Mouse (Mus musculus): Measurements from ENCODE around the gene Polk. TPM values are rescaled to one million over a fixed set of nuclear protein-coding genes. Genes with fewer than 3 reads are reported as not detected.

Polk gene
- polyA plus RNA-seq (2014; fragmentation: Nextera tagmentation; extraction: Ambion mirVana) = 11.0 and 12.1 TPM in 2 replicates

GRCm38 (mm10) chr13:96542081-96542889 is at the start of gene Polk, which contains the start of gene Col4a3bp:
TSS of gene Polk (minus strand) at chr13:96542579.
TSS of gene Col4a3bp (plus strand) at chr13:96542618.
- DNase-seq (ENCODE audit: low spot score) (peak; percentile 95), ATAC-seq (replicated peaks; ENCODE audit: low FRiP score, low TSS enrichment, low read depth) (peak; percentile 98)
- H3K4me1 ChIP-seq (replicated peaks; ENCODE audit: control insufficient read depth, insufficient read depth, low read length) = peaks cover 3% of the 10 kb centered on the region; the same call in 1 of the 2 replicates
- H3K4me3 ChIP-seq (ENCODE audit: low read depth, low read length) = peak within 1 kb of the TSS; percentile 98
- H3K36me3 ChIP-seq (ENCODE audit: control insufficient read depth, insufficient read depth, low read length) = no peaks in the 10 kb centered on the region
- peak within 1 kb of the TSS; percentile 78 for H3K27ac ChIP-seq (ENCODE audit: low read depth)
- no peaks in the 10 kb centered on the region for H3K9me3 ChIP-seq (ENCODE audit: control insufficient read depth, low read length)
- peak within 1 kb of the TSS; percentile 90 for H3K9ac ChIP-seq (ENCODE audit: low read length)
- under 1% methylated on average over 43 of the region's 50 CpGs for WGBS
- no peaks in the 10 kb centered on the region for H3K27me3 ChIP-seq (replicated peaks; ENCODE audit: control insufficient read depth, insufficient read depth, low read length)
- peak within 1 kb of the TSS; percentile 80 for H3K4me2 ChIP-seq (ENCODE audit: low read length)

GRCm38 (mm10) chr13:96588642-96589041 is 46.3 kb upstream of the Polk start:
- WGBS = 95% methylated on average over 1 of the region's 1 CpGs
- Histone ChIP-seq H3K9me3 (ENCODE audit: control insufficient read depth, low read length) (no peaks in the 10 kb centered on the region), H3K4me1 (replicated peaks; ENCODE audit: control insufficient read depth, insufficient read depth, low read length) (no peaks in the 10 kb centered on the region), H3K9ac (ENCODE audit: low read length) (no peak overlapping the region), H3K27ac (ENCODE audit: low read depth) (no peak overlapping the region), H3K27me3 (replicated peaks; ENCODE audit: control insufficient read depth, insufficient read depth, low read length) (no peaks in the 10 kb centered on the region), H3K36me3 (ENCODE audit: control insufficient read depth, insufficient read depth, low read length) (0 out of 2 replicates have a peak, but pooled peaks cover 3% of the 10 kb centered on the region), H3K4me2 (ENCODE audit: low read length) (no peak overlapping the region), H3K4me3 (ENCODE audit: low read depth, low read length) (no peak overlapping the region)
- ATAC-seq (replicated peaks; ENCODE audit: low FRiP score, low TSS enrichment, low read depth) = no peak
- no peak for DNase-seq (ENCODE audit: low spot score)

GRCm38 (mm10) chr13:96586540-96586939 is 44.2 kb upstream of the Polk start:
- Histone ChIP-seq H3K4me1 (replicated peaks; ENCODE audit: control insufficient read depth, insufficient read depth, low read length) (no peaks in the 10 kb centered on the region), H3K4me2 (ENCODE audit: low read length) (no peak overlapping the region), H3K4me3 (ENCODE audit: low read depth, low read length) (no peak overlapping the region), H3K36me3 (ENCODE audit: control insufficient read depth, insufficient read depth, low read length) (0 out of 2 replicates have a peak, but pooled peaks cover 3% of the 10 kb centered on the region), H3K9me3 (ENCODE audit: control insufficient read depth, low read length) (no peaks in the 10 kb centered on the region), H3K27me3 (replicated peaks; ENCODE audit: control insufficient read depth, insufficient read depth, low read length) (no peaks in the 10 kb centered on the region), H3K27ac (ENCODE audit: low read depth) (no peak overlapping the region), H3K9ac (ENCODE audit: low read length) (no peak overlapping the region)
- ATAC-seq (replicated peaks; ENCODE audit: low FRiP score, low TSS enrichment, low read depth) (no peak), DNase-seq (ENCODE audit: low spot score) (no peak)
- 95% methylated on average over 5 of the region's 5 CpGs for WGBS

GRCm38 (mm10) chr13:96584201-96584600 is 41.8 kb upstream of the Polk start:
- Histone ChIP-seq H3K9ac (ENCODE audit: low read length) (no peak overlapping the region), H3K27me3 (replicated peaks; ENCODE audit: control insufficient read depth, insufficient read depth, low read length) (no peaks in the 10 kb centered on the region), H3K36me3 (ENCODE audit: control insufficient read depth, insufficient read depth, low read length) (0 out of 2 replicates have a peak, but pooled peaks cover 3% of the 10 kb centered on the region), H3K4me2 (ENCODE audit: low read length) (no peak overlapping the region), H3K9me3 (ENCODE audit: control insufficient read depth, low read length) (no peaks in the 10 kb centered on the region), H3K4me3 (ENCODE audit: low read depth, low read length) (no peak overlapping the region), H3K4me1 (replicated peaks; ENCODE audit: control insufficient read depth, insufficient read depth, low read length) (no peaks in the 10 kb centered on the region), H3K27ac (ENCODE audit: low read depth) (no peak overlapping the region)
- ATAC-seq (replicated peaks; ENCODE audit: low FRiP score, low TSS enrichment, low read depth) (no peak), DNase-seq (ENCODE audit: low spot score) (no peak)
- WGBS = 81% methylated on average over 2 of the region's 2 CpGs

- Histone ChIP-seq H3K4me3 (ENCODE audit: low read depth, low read length) (no peak overlapping the region), H3K27me3 (replicated peaks; ENCODE audit: control insufficient read depth, insufficient read depth, low read length) (no peaks in the 10 kb centered on the region), H3K27ac (ENCODE audit: low read depth) (no peak overlapping the region), H3K9ac (ENCODE audit: low read length) (no peak overlapping the region), H3K9me3 (ENCODE audit: control insufficient read depth, low read length) (no peaks in the 10 kb centered on the region), H3K36me3 (ENCODE audit: control insufficient read depth, insufficient read depth, low read length) (0 out of 2 replicates have a peak, but pooled peaks cover 3% of the 10 kb centered on the region), H3K4me1 (replicated peaks; ENCODE audit: control insufficient read depth, insufficient read depth, low read length) (no peaks in the 10 kb centered on the region), H3K4me2 (ENCODE audit: low read length) (no peak overlapping the region)
- 88% methylated on average over 1 of the region's 1 CpGs for WGBS
- DNase-seq (ENCODE audit: low spot score) (no peak), ATAC-seq (replicated peaks; ENCODE audit: low FRiP score, low TSS enrichment, low read depth) (no peak)
Measured at GRCm38 (mm10) chr13:96579979-96580378, 37.6 kb upstream of the Polk start.

GRCm38 (mm10) chr13:96579104-96579503 is 36.7 kb upstream of the Polk start:
- Histone ChIP-seq H3K4me3 (ENCODE audit: low read depth, low read length) (no peak overlapping the region), H3K4me2 (ENCODE audit: low read length) (no peak overlapping the region), H3K4me1 (replicated peaks; ENCODE audit: control insufficient read depth, insufficient read depth, low read length) (no peaks in the 10 kb centered on the region), H3K27ac (ENCODE audit: low read depth) (no peak overlapping the region), H3K27me3 (replicated peaks; ENCODE audit: control insufficient read depth, insufficient read depth, low read length) (no peaks in the 10 kb centered on the region), H3K9me3 (ENCODE audit: control insufficient read depth, low read length) (no peaks in the 10 kb centered on the region), H3K36me3 (ENCODE audit: control insufficient read depth, insufficient read depth, low read length) (no peaks in the 10 kb centered on the region), H3K9ac (ENCODE audit: low read length) (no peak overlapping the region)
- DNase-seq (ENCODE audit: low spot score) = no peak
- WGBS = 75% methylated on average over 2 of the region's 2 CpGs
- ATAC-seq (replicated peaks; ENCODE audit: low FRiP score, low TSS enrichment, low read depth) = no peak

GRCm38 (mm10) chr13:96574170-96574569 is 31.8 kb upstream of the Polk start:
- H3K36me3 ChIP-seq (ENCODE audit: control insufficient read depth, insufficient read depth, low read length) = peaks cover 8% of the 10 kb centered on the region
- no peak overlapping the region for H3K9ac ChIP-seq (ENCODE audit: low read length)
- no peaks in the 10 kb centered on the region for H3K9me3 ChIP-seq (ENCODE audit: control insufficient read depth, low read length)
- no peak overlapping the region for H3K27ac ChIP-seq (ENCODE audit: low read depth)
- H3K4me3 ChIP-seq (ENCODE audit: low read depth, low read length) = no peak overlapping the region
- no peaks in the 10 kb centered on the region for H3K27me3 ChIP-seq (replicated peaks; ENCODE audit: control insufficient read depth, insufficient read depth, low read length)
- WGBS = 87% methylated on average over 2 of the region's 2 CpGs
- DNase-seq (ENCODE audit: low spot score) (no peak), ATAC-seq (replicated peaks; ENCODE audit: low FRiP score, low TSS enrichment, low read depth) (no peak)
- H3K4me1 ChIP-seq (replicated peaks; ENCODE audit: control insufficient read depth, insufficient read depth, low read length) = 0 out of 2 replicates have a peak, but pooled peaks cover 6% of the 10 kb centered on the region
- H3K4me2 ChIP-seq (ENCODE audit: low read length) = no peak overlapping the region

GRCm38 (mm10) chr13:96571016-96571361 is 28.6 kb upstream of the Polk start:
- Histone ChIP-seq H3K27me3 (replicated peaks; ENCODE audit: control insufficient read depth, insufficient read depth, low read length) (no peaks in the 10 kb centered on the region), H3K27ac (ENCODE audit: low read depth) (peak overlapping the region; percentile 5; the same call in 1 of the 2 replicates), H3K9me3 (ENCODE audit: control insufficient read depth, low read length) (no peaks in the 10 kb centered on the region), H3K4me2 (ENCODE audit: low read length) (no peak overlapping the region), H3K9ac (ENCODE audit: low read length) (no peak overlapping the region), H3K4me3 (ENCODE audit: low read depth, low read length) (no peak overlapping the region), H3K36me3 (ENCODE audit: control insufficient read depth, insufficient read depth, low read length) (peaks cover 8% of the 10 kb centered on the region), H3K4me1 (replicated peaks; ENCODE audit: control insufficient read depth, insufficient read depth, low read length) (0 out of 2 replicates have a peak, but pooled peaks cover 6% of the 10 kb centered on the region)
- DNase-seq (ENCODE audit: low spot score) (no peak), ATAC-seq (replicated peaks; ENCODE audit: low FRiP score, low TSS enrichment, low read depth) (no peak; the same call in 1 of the 2 replicates)
- 22% methylated on average over 6 of the region's 6 CpGs for WGBS

All from intestine, embryonic 14.5 days (tissue).